15 mouse cellular contexts compared by ENCODE assay signal in the genomic region with DNA sequence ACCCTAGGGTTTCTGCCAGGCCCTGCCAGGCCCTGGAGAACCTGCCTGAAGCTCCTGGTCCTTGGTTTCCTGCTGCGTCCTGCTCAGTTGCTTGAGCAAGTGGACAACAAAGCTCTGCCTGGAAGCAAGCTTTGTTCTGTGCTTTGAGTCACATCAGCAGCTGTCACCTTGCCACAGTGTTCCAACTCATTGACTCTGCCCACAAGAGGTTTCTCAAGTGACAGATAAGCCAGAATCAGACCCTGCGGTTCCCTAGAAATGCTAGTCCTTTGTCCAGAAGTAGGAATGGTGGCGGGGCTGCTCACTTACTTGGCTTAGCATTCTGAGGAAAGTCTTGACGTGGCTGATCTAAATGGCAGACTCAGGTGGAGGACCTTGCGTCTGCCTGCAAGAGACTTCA. TPM values are rescaled to one million over a fixed set of nuclear protein-coding genes. Genes with fewer than 3 reads are reported as not detected.
DNase-seq lines count a peak whose midpoint lies in the region; ATAC-seq and TF ChIP-seq lines count a peak whose summit lies in the region.
"Had no signal": no experiment of that assay in that cellular context is flagged by ENCODE, and none has a peak within 500 bp of the region (broad histone marks: within the 10 kb centered on the region; RNA-seq: fewer than 3 reads in every experiment).

No protein-coding gene starts in this region.

- H3K36me3 ChIP-seq in heart, embryonic 16.5 days (ENCODE audit: control insufficient read depth, insufficient read depth), result no peaks in the 10 kb centered on the region
- H3K36me3 ChIP-seq: embryonic facial prominence, embryonic 12.5 days; liver, embryonic 12.5 days had no signal

- peaks cover 18% of the 10 kb centered on the region for H3K4me1 ChIP-seq in heart, embryonic 16.5 days (ENCODE audit: control insufficient read depth, insufficient read depth, low read length)
- H3K4me1 ChIP-seq: embryonic facial prominence, embryonic 12.5 days; forebrain, embryonic 13.5 days had no signal

- WGBS in heart, embryonic 16.5 days, result 49% methylated on average over 5 of the region's 5 CpGs

- H3K9me3 ChIP-seq in heart, embryonic 16.5 days (replicated peaks; ENCODE audit: control insufficient read depth, low read length), result no peaks in the 10 kb centered on the region
- H3K9me3 ChIP-seq: embryonic facial prominence, embryonic 12.5 days; forebrain, embryonic 13.5 days; liver, embryonic 12.5 days; megakaryocyte, embryonic 14.5 days had no signal

- no peak overlapping the region for H3K4me2 ChIP-seq in heart, embryonic 16.5 days (ENCODE audit: low read depth, low read length)
- H3K4me2 ChIP-seq: embryonic facial prominence, embryonic 12.5 days; forebrain, embryonic 13.5 days; liver, embryonic 12.5 days had no signal

- no peak for TF ChIP-seq CTCF in brain, embryonic 14.5 days (IDR thresholded peaks at IDR 0.05; ENCODE audit: borderline replicate concordance, extremely low read depth, insufficient read depth, insufficient read length)

- H3K9ac ChIP-seq in heart, embryonic 16.5 days (ENCODE audit: low read length), result no peak overlapping the region
- H3K9ac ChIP-seq: embryonic facial prominence, embryonic 12.5 days; forebrain, embryonic 13.5 days; liver, embryonic 12.5 days had no signal

- no peak for DNase-seq in heart, adult 9 months (ENCODE audit: low spot score in 2 of 2)
- peak; percentile 61 to 63 for DNase-seq in spleen, postnatal 36 days (ENCODE audit: low spot score in 2 of 2)
- no peak for DNase-seq in spleen, postnatal 14 days (ENCODE audit: low spot score in 2 of 2)
- peak; percentile 11 for DNase-seq in brain, embryonic 14.5 days (ENCODE audit: low read depth)
- peak; percentile 27 for DNase-seq in retina, embryonic 14.5 days (ENCODE audit: low spot score)
- DNase-seq: cerebellum, adult 9-10 months; kidney, adult 9 months had no signal

- no peak for ATAC-seq in heart, embryonic 16.5 days (replicated peaks; ENCODE audit: extremely low read depth, insufficient read depth, low FRiP score)
- ATAC-seq in megakaryocyte, adult 5-6 weeks (ENCODE audit: poor library complexity, severe bottlenecking), result no peak
- ATAC-seq in erythroblast, adult 5-6 weeks (replicated peaks; ENCODE audit: low FRiP score, poor library complexity, severe bottlenecking), result no peak
- ATAC-seq: forebrain, embryonic 13.5 days; hindbrain, embryonic 16.5 days; liver, embryonic 12.5 days had no signal

- no peaks in the 10 kb centered on the region for H3K27me3 ChIP-seq in heart, embryonic 16.5 days (ENCODE audit: control insufficient read depth, insufficient read depth, low read length)
- H3K27me3 ChIP-seq: embryonic facial prominence, embryonic 12.5 days; forebrain, embryonic 13.5 days; liver, embryonic 12.5 days had no signal

- no peak overlapping the region for H3K4me3 ChIP-seq in heart, embryonic 16.5 days (ENCODE audit: low read length)
- H3K4me3 ChIP-seq: embryonic facial prominence, embryonic 12.5 days; forebrain, embryonic 13.5 days; liver, embryonic 12.5 days; megakaryocyte, embryonic 14.5 days had no signal

- H3K27ac ChIP-seq in heart, embryonic 16.5 days (ENCODE audit: low read length), result peak overlapping the region; percentile 60
- H3K27ac ChIP-seq: embryonic facial prominence, embryonic 12.5 days; forebrain, embryonic 13.5 days; liver, embryonic 12.5 days had no signal

- TF ChIP-seq POLR2A in brain, embryonic 14.5 days (IDR thresholded peaks at IDR 0.05; ENCODE audit: borderline replicate concordance, extremely low read depth, insufficient read depth, insufficient read length, poor library complexity, severe bottlenecking), result no peak

RNA-seq across cellular contexts. Expression of a gene that starts 2.9 kb away (rescaled TPM):
- polyA plus RNA-seq in heart, embryonic 16.5 days (2015; fragmentation: Nextera tagmentation; extraction: Ambion mirVana), result 15.1 and 16.4 TPM in 2 replicates
- 40.7 and 54.0 TPM in 2 replicates for polyA plus RNA-seq in brain, embryonic 14.5 days (2012; rRNA removed)
- 19.7 and 22.1 TPM in 2 replicates for total RNA-seq in megakaryocyte, adult 5-6 weeks (2015)
- 17.2 and 18.1 TPM in 2 replicates for total RNA-seq in megakaryocyte, adult 5-6 weeks (2017)
- 6.7 and 7.3 TPM in 2 replicates for total RNA-seq in erythroblast, adult 5-6 weeks (2015; ENCODE audit: low replicate concordance)
- total RNA-seq in erythroblast, adult 5-6 weeks (2017; ENCODE audit: low replicate concordance), result 3.1 and 12.8 TPM in 2 replicates

Comparison
In these comparisons a context has a peak if more than half of its experiments do, and no peak if none do; other contexts are left out.
1. DNase-seq: peak in spleen, postnatal 36 days (2 of 2), brain, embryonic 14.5 days (single experiment) and retina, embryonic 14.5 days (single experiment); none in heart, adult 9 months (0 of 2) and spleen, postnatal 14 days (0 of 2).